ENCODE assay signal across 24 mouse cellular contexts in genomic region chr2:9780159-9780558, GRCm38 (mm10).
A peak's percentile ranks its signal among the peaks of the same experiment; 100 is the strongest.
DNase-seq lines count a peak whose midpoint lies in the region; ATAC-seq lines count a peak whose summit lies in the region.
"Had no signal": no experiment of that assay in that cellular context is flagged by ENCODE, and none has a peak within 500 bp of the region (broad histone marks: within the 10 kb centered on the region; RNA-seq: fewer than 3 reads in every experiment).

No protein-coding gene starts in this region.

- 56% methylated on average over 2 of the region's 2 CpGs for WGBS in heart, embryonic 10.5 days
- WGBS in heart, embryonic 15.5 days = 41% methylated on average over 2 of the region's 2 CpGs
- WGBS in kidney, embryonic 15.5 days = 63% methylated on average over 2 of the region's 2 CpGs

- intact Hi-C loops in heart, postnatal 25 days (cut with DNase I) = no loop called here

- H3K27ac ChIP-seq in heart, embryonic 10.5 days = 0 out of 2 replicates have a peak overlapping the region, but pooled peaks have one; percentile 47
- H3K27ac ChIP-seq in heart, embryonic 15.5 days = no peak overlapping the region
- H3K27ac ChIP-seq in kidney, embryonic 15.5 days = peak overlapping the region; percentile 3; the same call in 1 of the 2 replicates
- H3K27ac ChIP-seq: embryonic facial prominence, embryonic 15.5 days; forebrain, embryonic 10.5 days; gastrocnemius, adult 2 months; hindbrain, embryonic 12.5 days had no signal

- H3K36me3 ChIP-seq in heart, embryonic 10.5 days = no peaks in the 10 kb centered on the region
- no peaks in the 10 kb centered on the region for H3K36me3 ChIP-seq in heart, embryonic 15.5 days
- no peaks in the 10 kb centered on the region for H3K36me3 ChIP-seq in kidney, embryonic 15.5 days
- H3K36me3 ChIP-seq: embryonic facial prominence, embryonic 15.5 days; forebrain, embryonic 10.5 days; hindbrain, embryonic 12.5 days had no signal

- no peak overlapping the region for H3K9ac ChIP-seq in heart, embryonic 15.5 days
- H3K9ac ChIP-seq in kidney, embryonic 15.5 days = no peak overlapping the region
- H3K9ac ChIP-seq: embryonic facial prominence, embryonic 15.5 days; hindbrain, embryonic 12.5 days had no signal

- H3K4me3 ChIP-seq in heart, embryonic 10.5 days = no peak overlapping the region
- H3K4me3 ChIP-seq in heart, embryonic 15.5 days = no peak overlapping the region
- no peak overlapping the region for H3K4me3 ChIP-seq in kidney, embryonic 15.5 days (replicated peaks)
- H3K4me3 ChIP-seq: embryonic facial prominence, embryonic 15.5 days; erythroblast, embryonic 14.5 days; forebrain, embryonic 10.5 days; gastrocnemius, adult 2 months; hindbrain, embryonic 12.5 days had no signal

- H3K4me2 ChIP-seq in heart, embryonic 15.5 days = no peak overlapping the region
- H3K4me2 ChIP-seq in kidney, embryonic 15.5 days = no peak overlapping the region
- H3K4me2 ChIP-seq: embryonic facial prominence, embryonic 15.5 days; hindbrain, embryonic 12.5 days had no signal

- no peaks in the 10 kb centered on the region for H3K9me3 ChIP-seq in heart, embryonic 10.5 days
- no peaks in the 10 kb centered on the region for H3K9me3 ChIP-seq in heart, embryonic 15.5 days (replicated peaks)
- no peaks in the 10 kb centered on the region for H3K9me3 ChIP-seq in kidney, embryonic 15.5 days (replicated peaks)
- H3K9me3 ChIP-seq: embryonic facial prominence, embryonic 15.5 days; forebrain, embryonic 10.5 days; hindbrain, embryonic 12.5 days had no signal

- H3K4me1 ChIP-seq in heart, embryonic 10.5 days = no peaks in the 10 kb centered on the region; the same call in 1 of the 2 replicates
- no peaks in the 10 kb centered on the region for H3K4me1 ChIP-seq in heart, embryonic 15.5 days (replicated peaks)
- H3K4me1 ChIP-seq in kidney, embryonic 15.5 days = 0 out of 2 replicates have a peak, but pooled peaks cover 5% of the 10 kb centered on the region
- H3K4me1 ChIP-seq: embryonic facial prominence, embryonic 15.5 days; forebrain, embryonic 10.5 days; hindbrain, embryonic 12.5 days had no signal

- peak; percentile 60; the same call in 1 of the 2 replicates for ATAC-seq in heart, embryonic 15.5 days (replicated peaks; ENCODE audit: insufficient number of reproducible peaks, insufficient read depth, low FRiP score, low read depth)
- ATAC-seq in kidney, embryonic 15.5 days (replicated peaks; ENCODE audit: low FRiP score) = 0 out of 2 replicates have a peak, but pooled peaks have one; percentile 40
- ATAC-seq: forebrain, embryonic 14.5 days; hindbrain, embryonic 16.5 days; inflammation-experienced regulatory T-cells, adult 6 months; intestine, postnatal 0 days had no signal

- H3K27me3 ChIP-seq in heart, embryonic 10.5 days (ENCODE audit: insufficient read depth, poor library complexity, severe bottlenecking) = no peaks in the 10 kb centered on the region
- H3K27me3 ChIP-seq in heart, embryonic 15.5 days = no peaks in the 10 kb centered on the region
- H3K27me3 ChIP-seq in kidney, embryonic 15.5 days = no peaks in the 10 kb centered on the region
- H3K27me3 ChIP-seq: embryonic facial prominence, embryonic 15.5 days; hindbrain, embryonic 12.5 days had no signal

- DNase-seq in heart, embryonic 10.5 days (ENCODE audit: low spot score) = peak; percentile 53
- DNase-seq in heart, postnatal 4 days = no peak
- no peak for DNase-seq in heart, postnatal 25 days (ENCODE audit: low spot score)
- DNase-seq in kidney, postnatal 14 days = no peak
- DNase-seq in Muller cell, postnatal 12 days (ENCODE audit: inconsistent ontology term) = peak; percentile 7
- no peak for DNase-seq in lung, postnatal 10 days
- DNase-seq: adrenal gland, adult 2 months; adrenal gland, postnatal 25 days; cerebellum, adult 18-20 months; cerebellum, adult 9-11 months; cerebellum, postnatal 36 days; gastrocnemius, adult 2 months; gastrocnemius, postnatal 25 days; heart, postnatal 14 days had no signal

Comparison
In these comparisons a context has a peak if more than half of its experiments do, and no peak if none do; other contexts are left out.
1. DNase-seq: peak in heart, embryonic 10.5 days (single experiment) and Muller cell, postnatal 12 days (single experiment); none in heart, postnatal 4 days (single experiment), heart, postnatal 25 days (single experiment), kidney, postnatal 14 days (single experiment) and lung, postnatal 10 days (single experiment).